Mouse (Mus musculus): Measurements from ENCODE around the gene Zfp273.
A peak's percentile ranks its signal among the peaks of the same experiment; 100 is the strongest.
"Not testable (repeated sequence)": the region's sequence is repeated elsewhere in the genome, so short reads cannot be mapped to it uniquely, and the experiment has no call there.

Gene Zfp273

GRCm38 (mm10) chr13:67813710-67814660, at the start of gene Zfp273:
TSS of gene Zfp273 (plus strand) at chr13:67813740.
- DNase-seq (ENCODE audit: extremely low spot score, low read depth, low spot score), result peak; percentile 76

DNA sequence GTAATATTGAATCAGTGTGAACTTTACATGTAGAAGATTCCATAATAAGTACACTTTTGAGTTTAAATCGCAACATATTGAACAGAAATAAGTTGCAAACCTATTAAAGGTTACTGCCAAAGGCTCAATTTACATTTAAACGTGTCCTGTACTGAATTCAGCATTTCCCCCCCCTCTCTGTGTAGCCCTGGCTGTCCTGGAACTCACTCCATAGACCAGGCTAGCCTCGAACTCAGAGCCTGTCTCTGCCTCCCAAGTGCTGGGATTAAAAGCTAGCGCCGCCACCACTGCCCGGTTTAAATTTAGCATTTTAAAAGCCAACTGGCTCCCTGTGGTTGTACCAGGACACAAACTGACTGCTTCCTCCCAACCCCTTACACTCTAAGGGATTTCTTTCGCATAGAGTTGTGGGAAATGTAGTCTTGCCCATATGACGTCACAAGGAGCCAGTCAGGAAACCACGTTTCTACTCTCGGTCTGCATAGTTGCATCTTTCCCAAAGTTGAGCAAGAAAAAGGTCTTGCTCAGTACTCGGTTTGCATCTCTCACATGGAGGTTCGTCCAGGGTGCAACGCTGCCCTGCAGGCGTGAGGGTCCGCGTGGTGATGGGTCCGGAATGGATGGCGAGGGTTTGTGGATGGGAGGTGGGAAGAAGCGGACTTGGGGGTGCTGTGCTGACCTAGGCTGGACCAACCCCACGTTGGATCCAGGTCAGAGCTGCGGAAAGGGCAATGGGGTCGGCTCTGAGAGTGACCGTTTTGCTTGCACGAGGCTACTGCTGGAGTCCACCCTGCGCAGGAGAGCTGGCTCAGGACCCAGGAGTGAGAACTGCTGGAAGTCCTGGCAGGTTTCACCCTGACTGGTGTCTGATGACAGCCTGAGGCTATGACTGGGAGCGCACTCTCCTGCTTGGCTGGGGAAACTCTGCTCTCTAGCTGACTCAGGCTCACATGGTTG, 34.0 kb upstream of the Zfp273 start, which contains the start of gene Zfp493:
Zfp493 (plus strand) TSS at position 429 of the 957 bp plus-strand sequence.
- peak; percentile 69 for DNase-seq (ENCODE audit: extremely low spot score, low read depth, low spot score)

GRCm38 (mm10) chr13:67791921-67792455, 21.6 kb upstream of the Zfp273 start:
- DNase-seq (ENCODE audit: extremely low spot score, low read depth, low spot score), result no peak

GRCm38 (mm10) chr13:67798618-67799017, 14.9 kb upstream of the Zfp273 start:
- DNase-seq (ENCODE audit: extremely low spot score, low read depth, low spot score), result no peak

- not testable (repeated sequence) for DNase-seq (ENCODE audit: extremely low spot score, low read depth, low spot score)
These were observed 14.4 kb upstream of the Zfp273 start for GRCm38 (mm10) chr13:67799151-67799550.

GRCm38 (mm10) chr13:67811651-67812210, 1.8 kb upstream of the Zfp273 start:
- DNase-seq (ENCODE audit: extremely low spot score, low read depth, low spot score), result no peak

GRCm38 (mm10) chr13:67812961-67813709, 405 bp upstream of the Zfp273 start:
- DNase-seq (ENCODE audit: extremely low spot score, low read depth, low spot score), result no peak

GRCm38 (mm10) chr13:67818636-67819035, 5.1 kb downstream of the Zfp273 start:
- DNase-seq (ENCODE audit: extremely low spot score, low read depth, low spot score), result no peak

- DNase-seq (ENCODE audit: extremely low spot score, low read depth, low spot score), result no peak
These were observed 17.4 kb downstream of the Zfp273 start, which contains the start of gene Gm10037 for GRCm38 (mm10) chr13:67830911-67831336. TSS of gene Gm10037 (plus strand) at chr13:67831106.

DNA sequence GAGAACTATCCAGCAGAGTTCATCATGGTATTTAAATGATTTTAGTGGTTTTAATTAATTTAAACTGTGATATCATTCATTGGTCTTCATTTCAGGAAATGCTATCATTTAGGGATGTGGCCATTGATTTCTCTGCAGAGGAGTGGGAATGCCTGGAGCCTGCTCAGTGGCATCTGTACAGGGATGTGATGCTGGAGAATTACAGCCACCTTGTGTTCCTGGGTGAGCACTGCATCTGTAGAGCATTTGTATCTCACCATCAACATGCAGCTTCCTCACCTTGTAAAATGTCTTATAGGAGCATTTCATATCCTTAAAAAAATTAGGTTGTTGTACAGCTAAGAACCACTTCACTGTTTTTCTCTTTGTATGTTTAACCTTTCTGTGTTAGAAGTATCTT, 19.6 kb downstream of the Zfp273 start:
- not testable (repeated sequence) for DNase-seq (ENCODE audit: extremely low spot score, low read depth, low spot score)

GRCm38 (mm10) chr13:67843775-67844118, 30.2 kb downstream of the Zfp273 start:
- DNase-seq (ENCODE audit: extremely low spot score, low read depth, low spot score), result no peak

- no peak for DNase-seq (ENCODE audit: extremely low spot score, low read depth, low spot score)
These were observed 30.7 kb downstream of the Zfp273 start for GRCm38 (mm10) chr13:67844119-67844852.

GRCm38 (mm10) chr13:67844853-67845194, 31.3 kb downstream of the Zfp273 start:
- DNase-seq (ENCODE audit: extremely low spot score, low read depth, low spot score), result no peak

DNA sequence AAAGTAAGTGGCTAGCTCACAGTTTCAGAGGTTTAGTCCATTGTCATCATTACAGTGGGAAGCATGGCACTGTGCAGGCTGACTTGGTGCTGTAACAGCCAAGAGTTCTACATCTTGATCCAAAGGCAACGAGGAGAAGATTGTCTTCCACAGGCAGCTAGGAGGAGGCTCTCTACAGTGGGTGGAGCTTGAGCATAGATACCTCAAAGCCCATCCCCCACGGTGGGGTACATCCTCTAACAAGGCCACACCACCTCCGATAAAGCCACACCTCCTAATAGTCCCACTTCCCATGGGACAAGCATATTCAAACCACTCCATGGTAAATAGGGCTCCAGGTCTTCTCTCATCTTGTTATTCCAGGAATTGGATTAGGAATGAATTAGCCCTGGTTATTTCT, 36.8 kb downstream of the Zfp273 start:
- no peak for DNase-seq (ENCODE audit: extremely low spot score, low read depth, low spot score)

DNA sequence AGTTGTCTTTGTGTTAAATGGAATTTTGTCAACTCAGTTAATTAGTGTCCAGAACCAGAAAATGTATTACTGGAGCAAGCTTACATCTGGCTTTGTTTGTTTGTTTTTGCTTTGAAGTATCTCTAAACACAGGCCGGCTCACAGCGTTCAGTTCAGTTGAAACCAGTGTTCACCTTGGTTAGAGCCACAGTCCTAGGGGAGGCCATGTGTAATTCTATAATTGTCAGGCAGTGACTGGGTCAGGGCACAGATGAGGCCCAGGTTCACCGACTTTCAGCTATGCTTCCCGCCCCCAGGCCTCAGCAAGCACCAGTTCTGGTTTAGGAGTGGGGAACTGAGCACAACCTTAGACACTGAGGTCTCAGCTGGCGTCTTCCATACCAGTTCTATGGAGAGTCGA, 39.6 kb downstream of the Zfp273 start:
- DNase-seq (ENCODE audit: extremely low spot score, low read depth, low spot score), result no peak

- no peak for DNase-seq (ENCODE audit: extremely low spot score, low read depth, low spot score)
These were observed 40.4 kb downstream of the Zfp273 start for GRCm38 (mm10) chr13:67853983-67854382.

GRCm38 (mm10) chr13:67857317-67857716, 43.8 kb downstream of the Zfp273 start:
- no peak for DNase-seq (ENCODE audit: extremely low spot score, low read depth, low spot score)

DNA sequence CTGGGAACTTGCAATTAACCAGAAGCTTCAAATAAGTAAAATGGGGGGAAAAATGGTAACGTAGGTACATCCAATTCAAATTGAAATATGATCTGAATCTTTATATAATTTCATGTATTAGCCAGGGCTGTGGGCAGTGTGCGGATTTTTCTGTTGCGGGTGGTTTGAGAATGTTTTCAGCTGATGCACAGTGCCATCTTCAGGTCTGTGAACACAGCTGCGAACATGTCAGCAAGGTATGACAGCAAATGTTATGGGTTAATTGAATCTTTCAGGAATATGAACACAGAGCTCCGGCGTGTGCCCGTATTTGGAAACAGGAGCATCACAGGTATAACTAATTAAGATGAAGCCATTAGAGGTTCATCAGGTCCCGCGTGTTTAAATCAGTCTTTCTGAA, 49.0 kb downstream of the Zfp273 start:
- no peak for DNase-seq (ENCODE audit: extremely low spot score, low read depth, low spot score)

GRCm38 (mm10) chr13:67863026-67863425, 49.5 kb downstream of the Zfp273 start, which contains the start of gene BC048507:
TSS of gene BC048507 (plus strand) at chr13:67863326.
- no peak for DNase-seq (ENCODE audit: extremely low spot score, low read depth, low spot score)

All from hindlimb bud, embryonic 11.5 days (tissue).